Mouse (Mus musculus) regulatory T cell (primary cell): Measurements from ENCODE around the gene Cyp4v3.

Source experiments
- in situ Hi-C: fragments of 300-600 bp; cut with MboI, MseI; formaldehyde crosslinking; loops from one replicate; pipeline ENCODE4 v1.15.1; 2025; ENCODE audit warnings: high pct_unique_total_duplicates

Gene Cyp4v3

DNA sequence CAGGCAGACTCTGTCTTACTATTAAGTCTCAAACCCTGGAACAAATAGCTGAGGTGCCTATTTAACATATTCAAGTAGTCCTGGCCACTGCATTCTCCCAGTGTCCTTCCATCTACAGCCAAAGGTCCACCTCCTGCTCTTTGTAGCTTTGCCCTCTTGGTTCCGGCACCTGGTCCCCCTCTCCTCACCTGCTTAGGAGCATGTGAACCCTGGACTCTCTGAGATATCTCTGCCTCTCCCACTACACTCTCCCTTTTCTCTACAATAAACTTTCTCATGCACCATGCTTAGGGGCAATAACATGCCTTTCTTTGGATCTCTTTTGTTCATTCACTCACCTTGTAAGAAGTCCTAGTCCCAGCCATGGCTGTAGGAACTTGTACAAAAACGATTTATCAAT lies 11.7 kb downstream of the Cyp4v3 start:
- in situ Hi-C loops, result no loop called here

DNA sequence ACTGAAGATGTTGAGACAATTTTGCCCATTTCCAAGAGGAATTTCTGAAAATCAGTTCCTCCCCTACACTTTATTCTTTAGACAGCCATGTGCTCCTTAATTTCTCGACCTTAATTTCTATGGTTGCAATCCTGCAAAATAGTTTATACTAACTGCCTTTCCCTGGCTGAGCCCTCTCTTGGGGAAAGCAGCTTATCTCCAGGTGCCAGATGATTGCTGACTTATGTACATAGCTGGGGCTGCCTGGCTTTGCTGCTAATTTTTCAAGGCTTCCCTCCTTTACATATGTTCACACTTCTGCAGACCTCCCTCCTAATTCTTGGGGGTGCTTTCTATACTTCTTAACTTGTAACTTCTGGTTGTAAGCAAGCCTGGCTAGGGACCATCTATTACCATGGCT lies 12.1 kb downstream of the Cyp4v3 start:
- in situ Hi-C loops, result no loop called here

GRCm38 (mm10) chr8:45310967-45311366 lies 22.0 kb downstream of the Cyp4v3 start:
- in situ Hi-C loops, result no loop called here

DNA sequence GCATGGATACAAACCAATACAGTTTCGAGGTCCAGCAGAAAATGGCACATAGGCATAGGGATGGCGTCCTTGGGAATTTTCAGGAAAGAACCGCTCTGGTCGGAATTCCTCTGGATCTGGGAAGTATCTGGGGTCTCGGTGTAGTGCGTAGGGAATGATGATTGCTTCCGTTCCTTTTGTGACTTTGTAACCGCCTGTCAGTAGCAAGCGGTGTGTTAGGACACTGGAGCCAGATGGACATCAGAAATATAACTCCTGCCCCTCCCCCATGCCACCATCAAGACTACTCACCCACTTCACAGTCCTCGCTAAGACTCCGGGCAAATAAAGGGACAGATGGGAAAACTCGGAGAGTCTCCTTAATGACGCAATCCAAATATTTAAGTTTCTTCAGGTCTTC lies 24.6 kb downstream of the Cyp4v3 start, which contains the start of gene Gm45753:
Gene Gm45753 (minus strand): TSS at position 101 of the 400 bp plus-strand sequence.
- in situ Hi-C loops, result no loop called here

DNA sequence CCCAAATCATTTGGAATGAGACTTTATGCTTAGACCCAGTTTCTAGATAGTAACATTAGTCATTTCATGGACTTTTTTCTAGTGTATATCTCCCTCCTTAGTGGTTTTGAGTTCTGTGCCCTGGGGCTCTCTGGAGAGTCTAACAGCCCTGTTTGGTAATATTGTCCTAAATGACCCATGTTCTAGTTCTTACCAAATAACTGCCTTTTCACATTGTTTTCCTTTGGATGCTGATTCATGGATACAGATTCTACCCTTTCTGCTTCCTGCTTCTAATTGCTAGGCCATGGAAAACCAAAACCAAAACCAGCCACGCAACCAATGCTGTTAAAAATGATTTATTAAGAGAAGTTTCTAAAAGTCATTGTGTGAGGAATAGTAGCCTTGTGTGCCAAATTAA lies 27.5 kb downstream of the Cyp4v3 start:
- in situ Hi-C loops, result no loop called here

GRCm38 (mm10) chr8:45304354-45304753 lies 28.7 kb downstream of the Cyp4v3 start:
- in situ Hi-C loops, result loop anchor here (5.0 kb wide), 1 partner anchor 282 kb away; no protein-coding TSS in a partner anchor

DNA sequence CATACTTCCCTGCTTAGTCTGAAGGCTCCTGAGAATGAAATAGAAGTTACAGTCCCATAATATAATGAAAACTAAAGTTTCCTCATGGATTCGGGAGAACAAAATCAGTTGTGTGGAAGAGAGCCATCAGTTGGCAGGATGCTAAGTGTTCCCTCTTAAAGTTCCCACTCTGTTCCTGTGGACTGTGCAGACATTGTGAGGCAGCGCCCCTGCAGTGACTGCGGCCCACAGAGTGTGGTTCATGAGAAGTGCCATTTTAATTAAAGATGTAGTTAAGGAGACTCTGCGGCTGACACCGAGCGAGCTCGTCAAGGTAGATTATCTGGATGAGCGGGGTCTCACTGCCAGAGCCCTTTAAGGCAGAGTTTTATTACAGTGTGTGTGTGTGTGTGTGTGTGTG lies 30.6 kb downstream of the Cyp4v3 start:
- in situ Hi-C loops, result loop anchor here (5.0 kb wide), 1 partner anchor 280 kb away; no protein-coding TSS in a partner anchor

GRCm38 (mm10) chr8:45295276-45295675 lies 37.7 kb downstream of the Cyp4v3 start:
- in situ Hi-C loops, result no loop called here

DNA sequence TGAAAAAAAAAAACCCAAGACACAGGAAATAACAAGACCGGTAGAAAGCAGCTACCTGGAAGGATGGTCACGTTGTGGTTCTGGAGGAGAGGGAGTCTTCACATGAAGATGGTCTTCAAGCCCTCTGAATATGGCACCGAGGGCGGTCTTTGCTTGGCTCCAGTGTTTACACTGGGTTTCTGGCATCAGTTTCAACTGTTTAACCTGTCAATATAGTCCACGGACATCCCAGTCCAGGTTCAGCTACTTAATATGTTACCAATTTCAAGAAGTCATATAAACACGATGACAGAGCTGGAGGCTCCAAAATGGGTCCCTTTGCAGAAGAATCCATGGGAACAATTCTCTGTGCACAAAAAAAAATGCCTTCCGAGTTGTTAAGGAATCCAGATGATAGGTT lies 38.3 kb downstream of the Cyp4v3 start, which contains the start of gene Klkb1:
Gene Klkb1 (minus strand): TSS at position 173 of the 400 bp plus-strand sequence.
- in situ Hi-C loops, result no loop called here

GRCm38 (mm10) chr8:45291790-45292189 lies 41.2 kb downstream of the Cyp4v3 start:
- in situ Hi-C loops, result no loop called here

DNA sequence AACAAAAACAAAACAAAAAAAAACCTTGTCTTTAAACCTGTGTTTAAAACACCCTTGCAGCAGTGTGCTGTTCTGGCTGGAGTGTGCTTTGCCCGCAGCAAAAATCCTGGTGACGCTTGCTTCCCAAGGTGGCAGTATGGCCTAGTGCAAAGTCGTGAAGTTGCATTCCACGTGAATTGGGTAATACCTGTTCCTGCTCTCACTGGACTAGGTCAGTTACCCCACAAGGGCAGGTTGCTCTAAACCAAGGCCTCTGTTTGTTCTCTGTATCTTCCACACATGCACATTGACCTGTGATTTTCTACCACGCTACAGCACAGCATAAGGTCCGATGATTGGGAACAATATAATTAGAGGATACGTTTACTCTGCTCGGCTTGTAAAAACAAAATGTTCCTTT lies 51.4 kb downstream of the Cyp4v3 start:
- in situ Hi-C loops, result no loop called here

DNA sequence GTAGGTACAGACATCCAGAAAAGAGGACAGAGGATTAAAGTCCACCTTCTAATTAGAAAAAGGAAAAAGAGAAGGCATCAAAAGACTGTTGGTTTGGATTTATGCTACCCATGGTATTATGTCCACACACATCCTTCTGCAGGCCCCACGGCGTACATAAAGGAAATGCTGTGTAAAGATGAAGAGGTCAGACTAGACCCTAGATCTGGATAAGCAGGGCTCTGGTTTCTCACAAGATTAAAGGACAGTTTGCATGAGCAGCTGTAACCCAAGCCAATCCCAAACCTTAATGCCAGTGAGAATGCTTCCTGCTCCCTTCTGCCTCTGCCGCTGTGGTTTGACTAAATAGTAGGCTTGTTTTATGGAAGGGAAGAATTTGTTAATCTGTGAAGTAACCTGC lies 55.6 kb downstream of the Cyp4v3 start:
- in situ Hi-C loops, result no loop called here

- in situ Hi-C loops, result no loop called here
Observed at GRCm38 (mm10) chr8:45274317-45274716, 58.7 kb downstream of the Cyp4v3 start.

- in situ Hi-C loops, result no loop called here
Observed at GRCm38 (mm10) chr8:45269056-45269455, 64.0 kb downstream of the Cyp4v3 start.

GRCm38 (mm10) chr8:45268485-45268884 lies 64.5 kb downstream of the Cyp4v3 start:
- in situ Hi-C loops, result no loop called here

GRCm38 (mm10) chr8:45267611-45268391 lies 65.2 kb downstream of the Cyp4v3 start:
- in situ Hi-C loops, result no loop called here

- in situ Hi-C loops, result no loop called here
Observed at GRCm38 (mm10) chr8:45266993-45267392, 66.0 kb downstream of the Cyp4v3 start.

GRCm38 (mm10) chr8:45264918-45265317 lies 68.1 kb downstream of the Cyp4v3 start:
- in situ Hi-C loops, result no loop called here

DNA sequence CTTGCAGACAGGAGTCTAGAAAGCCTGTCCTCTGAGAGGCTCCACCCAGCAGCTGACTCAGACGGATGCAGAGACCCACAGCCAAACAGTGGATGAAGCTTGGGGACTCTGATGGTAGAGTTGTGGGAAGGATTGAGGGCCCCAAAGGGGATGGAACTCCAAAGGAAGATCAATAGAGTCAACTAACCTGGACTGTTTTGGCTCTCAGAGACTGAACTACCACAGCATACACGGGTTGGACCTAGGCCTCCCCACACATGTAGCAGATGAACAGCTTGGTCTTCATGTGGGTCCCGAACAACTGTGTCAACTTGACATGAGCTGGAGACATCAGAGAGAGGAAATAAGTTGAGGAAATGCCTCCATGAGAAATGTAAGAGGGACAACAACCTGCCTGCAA lies 70.2 kb downstream of the Cyp4v3 start:
- in situ Hi-C loops, result no loop called here

GRCm38 (mm10) chr8:45261920-45262319 lies 71.1 kb downstream of the Cyp4v3 start, which contains the start of gene F11:
Gene F11 (minus strand): TSS chr8:45262031.
- in situ Hi-C loops, result no loop called here

DNA sequence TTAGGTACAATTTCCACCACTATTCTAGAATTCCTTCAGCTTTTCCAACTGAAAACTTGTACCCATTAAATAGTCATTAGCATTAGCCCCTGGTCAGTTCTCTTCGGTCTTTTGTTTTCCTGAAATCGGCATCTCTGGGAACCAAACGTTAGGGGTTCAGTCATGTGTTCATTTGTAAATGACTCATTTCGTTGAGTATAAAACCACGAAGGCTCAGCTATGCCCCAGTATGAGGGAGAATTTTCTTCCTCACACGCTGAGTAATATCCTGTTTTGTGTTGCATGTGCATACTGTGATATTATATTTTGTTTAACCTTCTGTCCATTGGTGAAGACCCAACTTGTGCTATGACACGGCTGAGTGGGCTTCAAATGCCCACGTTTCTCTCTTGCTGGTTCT lies 74.6 kb downstream of the Cyp4v3 start:
- in situ Hi-C loops, result no loop called here

- in situ Hi-C loops, result no loop called here
Observed at GRCm38 (mm10) chr8:45255040-45255439, 78.0 kb downstream of the Cyp4v3 start.
